Mouse (Mus musculus) midbrain, embryonic 15.5 days (tissue): ENCODE data around the gene Tmem255a. TPM values are rescaled to one million over a fixed set of nuclear protein-coding genes. Genes with fewer than 3 reads are reported as not detected.
"Not testable (repeated sequence)": the region's sequence is repeated elsewhere in the genome, so short reads cannot be mapped to it uniquely, and the experiment has no call there.

Experiments used
- ATAC-seq: fragments of 200-750 bp; cut with Nextera tagmentation; replicated peaks from 2 replicates; pipeline ENCODE4 v1.8.0; 2017; ENCODE audit warnings: moderate TSS enrichment
- H3K27ac ChIP-seq: fragments of 300-500 bp; sonication (generic); 2 replicates; pipeline ENCODE4 v1.5.1; 2015; ENCODE audit warnings: mild to moderate bottlenecking, inconsistent platforms
- H3K27me3 ChIP-seq: fragments of 300-500 bp; sonication (generic); replicated peaks from 2 replicates; pipeline ENCODE4 v1.6.1; 2015; ENCODE audit warnings: inconsistent platforms
- H3K36me3 ChIP-seq: fragments of 300-500 bp; sonication (generic); replicated peaks from 2 replicates; pipeline ENCODE4 v1.6.1; 2015; ENCODE audit warnings: inconsistent platforms
- H3K4me1 ChIP-seq: fragments of 300-500 bp; sonication (generic); 2 replicates; pipeline ENCODE4 v1.6.1; 2015; ENCODE audit warnings: inconsistent platforms
- H3K4me2 ChIP-seq: fragments of 300-500 bp; sonication (generic); 2 replicates; pipeline ENCODE4 v1.6.1; 2015; ENCODE audit warnings: inconsistent platforms, mild to moderate bottlenecking, moderate library complexity
- H3K4me3 ChIP-seq: fragments of 300-500 bp; sonication (generic); 2 replicates; pipeline ENCODE4 v1.5.1; 2015; ENCODE audit warnings: mild to moderate bottlenecking, inconsistent platforms
- H3K9ac ChIP-seq: fragments of 300-500 bp; sonication (generic); 2 replicates; pipeline ENCODE4 v1.6.1; 2015; ENCODE audit warnings: mild to moderate bottlenecking, inconsistent platforms
- H3K9me3 ChIP-seq: fragments of 300-500 bp; sonication (generic); 2 replicates; pipeline ENCODE4 v1.6.1; 2016; ENCODE audit warnings: inconsistent platforms
- WGBS: fragments of 180-500 bp; shearing (Covaris S2); methylation state at CpG from one replicate; pipeline ENCODE4 v1.1.7; 2015; ENCODE audit warnings: mixed read lengths; 5-methylcytosine and 5-hydroxymethylcytosine counted together
- polyA plus RNA-seq: library from polyadenylated mRNA; unstranded; fragments of >200 nt; fragmentation: Nextera tagmentation; extraction: Ambion mirVana; gene quantifications from 2 replicates; pipeline ENCODE4 v1.2.1, GENCODE M21; 2015

Tmem255a gene
- polyA plus RNA-seq, 1 experiment from 2014 or later = 25.9 TPM

GRCm38 (mm10) chrX:38201816-38202215, 50.4 kb downstream of the Tmem255a start:
- Histone ChIP-seq H3K4me3 (no peak overlapping the region), H3K4me1 (no peaks in the 10 kb centered on the region), H3K27me3 (no peaks in the 10 kb centered on the region), H3K9ac (no peak overlapping the region), H3K36me3 (no peaks in the 10 kb centered on the region), H3K4me2 (no peak overlapping the region), H3K27ac (no peak overlapping the region), H3K9me3 (no peaks in the 10 kb centered on the region)
- ATAC-seq = no peak
- 69% methylated on average over 2 of the region's 2 CpGs for WGBS

- Histone ChIP-seq H3K4me3 (peak overlapping the region; percentile 74), H3K9me3 (no peaks in the 10 kb centered on the region), H3K27ac (peak overlapping the region; percentile 88; the same call in 1 of the 2 replicates), H3K4me1 (peaks cover 7% of the 10 kb centered on the region; the same call in 1 of the 2 replicates), H3K36me3 (no peaks in the 10 kb centered on the region), H3K4me2 (peak overlapping the region; percentile 57), H3K9ac (peak overlapping the region; percentile 80), H3K27me3 (no peaks in the 10 kb centered on the region)
- WGBS = 31% methylated on average over 3 of the region's 3 CpGs
- peak; percentile 8; the same call in 1 of the 2 replicates for ATAC-seq
Observed at GRCm38 (mm10) chrX:38190458-38190764, 61.8 kb downstream of the Tmem255a start.

- Histone ChIP-seq H3K4me2 (peak within 1 kb of the TSS; percentile 57), H3K4me3 (peak within 1 kb of the TSS; percentile 74), H3K9me3 (no peaks in the 10 kb centered on the region), H3K36me3 (no peaks in the 10 kb centered on the region), H3K9ac (peak within 1 kb of the TSS; percentile 80), H3K27ac (peak within 1 kb of the TSS; percentile 88), H3K4me1 (peaks cover 7% of the 10 kb centered on the region; the same call in 1 of the 2 replicates), H3K27me3 (no peaks in the 10 kb centered on the region)
- peak; percentile 98 for ATAC-seq
- 30% methylated on average over 71 of the region's 72 CpGs for WGBS
Observed at GRCm38 (mm10) chrX:38189552-38190457, 62.4 kb downstream of the Tmem255a start, which contains the start of gene Zbtb33. Gene Zbtb33, plus strand, starts transcription at chrX:38189793.

- Histone ChIP-seq H3K9ac (no peak overlapping the region), H3K36me3 (no peaks in the 10 kb centered on the region), H3K4me2 (no peak overlapping the region), H3K4me3 (no peak overlapping the region), H3K9me3 (no peaks in the 10 kb centered on the region), H3K27me3 (no peaks in the 10 kb centered on the region), H3K27ac (no peak overlapping the region), H3K4me1 (no peaks in the 10 kb centered on the region)
- WGBS = 23% methylated on average over 2 of the region's 2 CpGs
- ATAC-seq = no peak
Observed at GRCm38 (mm10) chrX:38185520-38185919, 66.7 kb downstream of the Tmem255a start.

GRCm38 (mm10) chrX:38181608-38182258, 70.5 kb downstream of the Tmem255a start:
- no peaks in the 10 kb centered on the region for H3K36me3 ChIP-seq
- no peaks in the 10 kb centered on the region; the same call in 1 of the 2 replicates for H3K9me3 ChIP-seq
- no peak overlapping the region for H3K9ac ChIP-seq
- H3K27me3 ChIP-seq = no peaks in the 10 kb centered on the region
- no peak overlapping the region for H3K27ac ChIP-seq
- peak; percentile 57 for ATAC-seq
- peak overlapping the region; percentile 78 for H3K4me2 ChIP-seq
- no peak overlapping the region for H3K4me3 ChIP-seq
- 31% methylated on average over 10 of the region's 15 CpGs for WGBS
- no peaks in the 10 kb centered on the region for H3K4me1 ChIP-seq

- ATAC-seq = peak; percentile 81
- Histone ChIP-seq H3K9me3 (no peaks in the 10 kb centered on the region; the same call in 1 of the 2 replicates), H3K36me3 (no peaks in the 10 kb centered on the region), H3K4me3 (peak overlapping the region; percentile 43), H3K9ac (peak overlapping the region; percentile 31; the same call in 1 of the 2 replicates), H3K27ac (no peak overlapping the region), H3K4me2 (peak overlapping the region; percentile 78), H3K4me1 (no peaks in the 10 kb centered on the region), H3K27me3 (no peaks in the 10 kb centered on the region)
- WGBS = 17% methylated on average over 38 of the region's 38 CpGs
Observed at GRCm38 (mm10) chrX:38180656-38181607, 71.3 kb downstream of the Tmem255a start.

GRCm38 (mm10) chrX:38179891-38180310, 72.3 kb downstream of the Tmem255a start:
- Histone ChIP-seq H3K9ac (peak overlapping the region; percentile 41; the same call in 1 of the 2 replicates), H3K4me3 (peak overlapping the region; percentile 33), H3K4me2 (peak overlapping the region; percentile 42)
- not testable (repeated sequence) for H3K27me3 ChIP-seq, H3K4me1 ChIP-seq, H3K9me3 ChIP-seq, H3K27ac ChIP-seq, H3K36me3 ChIP-seq
- ATAC-seq = peak; percentile 85
- WGBS = 28% methylated on average over 19 of the region's 19 CpGs

- 83% methylated on average over 4 of the region's 4 CpGs for WGBS
- no peak overlapping the region for H3K4me3 ChIP-seq
- no peak overlapping the region for H3K9ac ChIP-seq
- no peaks in the 10 kb centered on the region for H3K4me1 ChIP-seq
- no peak overlapping the region for H3K27ac ChIP-seq
- no peaks in the 10 kb centered on the region for H3K27me3 ChIP-seq
- ATAC-seq = no peak
- no peaks in the 10 kb centered on the region for H3K36me3 ChIP-seq
- H3K9me3 ChIP-seq = no peaks in the 10 kb centered on the region
- no peak overlapping the region for H3K4me2 ChIP-seq
Observed at GRCm38 (mm10) chrX:38166592-38166991, 85.6 kb downstream of the Tmem255a start.

- Histone ChIP-seq H3K4me2 (no peak overlapping the region), H3K9me3 (no peaks in the 10 kb centered on the region), H3K4me1 (no peaks in the 10 kb centered on the region), H3K4me3 (no peak overlapping the region), H3K9ac (no peak overlapping the region), H3K27me3 (no peaks in the 10 kb centered on the region), H3K27ac (no peak overlapping the region), H3K36me3 (no peaks in the 10 kb centered on the region)
- no peak for ATAC-seq
- 77% methylated on average over 9 of the region's 9 CpGs for WGBS
Observed at GRCm38 (mm10) chrX:38166064-38166463, 86.2 kb downstream of the Tmem255a start.

- Histone ChIP-seq H3K9ac (no peak overlapping the region), H3K27me3 (no peaks in the 10 kb centered on the region), H3K36me3 (no peaks in the 10 kb centered on the region), H3K4me2 (no peak overlapping the region), H3K9me3 (no peaks in the 10 kb centered on the region), H3K27ac (no peak overlapping the region), H3K4me3 (no peak overlapping the region), H3K4me1 (no peaks in the 10 kb centered on the region)
- WGBS = 83% methylated on average over 3 of the region's 3 CpGs
- no peak for ATAC-seq
Observed at GRCm38 (mm10) chrX:38165315-38165714, 86.9 kb downstream of the Tmem255a start.

GRCm38 (mm10) chrX:38159097-38159496, 93.1 kb downstream of the Tmem255a start:
- no peak overlapping the region for H3K27ac ChIP-seq
- no peaks in the 10 kb centered on the region for H3K9me3 ChIP-seq
- no peaks in the 10 kb centered on the region for H3K4me1 ChIP-seq
- ATAC-seq = no peak
- H3K9ac ChIP-seq = no peak overlapping the region
- no peaks in the 10 kb centered on the region for H3K36me3 ChIP-seq
- H3K27me3 ChIP-seq = no peaks in the 10 kb centered on the region
- H3K4me3 ChIP-seq = no peak overlapping the region
- 72% methylated on average over 1 of the region's 1 CpGs for WGBS
- no peak overlapping the region for H3K4me2 ChIP-seq
